Mouse (Mus musculus) megakaryocyte, embryonic 14.5 days (primary cell): ENCODE results near the gene Inppl1.

ENCODE experiments used
- FLI1 ChIP-seq: IDR thresholded peaks from 2 replicates; pipeline ENCODE4 v1.6.1; 2012; ENCODE audit warnings: low read length, inconsistent platforms, mixed read lengths
- GATA1 ChIP-seq: IDR thresholded peaks from 3 replicates; pipeline ENCODE4 v1.6.1; 2012; ENCODE audit warnings: mixed read lengths, low read length, inconsistent platforms, borderline replicate concordance

DNA sequence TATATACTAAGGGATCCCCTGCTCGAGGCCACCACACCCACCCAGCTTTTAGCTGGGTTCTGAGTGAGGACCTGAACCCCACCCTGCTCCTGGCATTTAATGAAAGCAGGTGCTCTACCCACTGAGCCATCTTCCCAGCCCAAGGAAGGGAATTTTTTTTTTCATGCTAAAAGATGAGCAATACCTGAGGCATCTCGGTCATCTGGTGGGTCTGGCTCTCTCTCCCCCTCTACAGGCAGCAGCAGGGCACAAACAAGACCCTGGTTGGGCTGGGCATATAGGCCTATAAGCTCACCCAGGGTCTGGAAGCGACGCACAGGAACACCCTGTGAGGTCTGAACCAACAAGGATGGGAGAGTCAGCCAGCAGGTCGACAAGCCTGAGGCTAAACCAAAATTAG, 4.7 kb downstream of the Inppl1 start:
- TF ChIP-seq GATA1 (no peak), FLI1 (no peak)
